Mouse (Mus musculus) stomach, postnatal 0 days (tissue): ENCODE results near the gene Bcl7b.

ENCODE experiments used
- CTCF ChIP-seq: IDR thresholded peaks from 2 replicates; pipeline ENCODE4 v1.5.1; 2016; ENCODE audit warnings: antibody characterized with exemption, low read depth, mild to moderate bottlenecking, moderate library complexity
- EP300 ChIP-seq: optimal IDR thresholded peaks from 2 replicates; pipeline ENCODE3; 2016; ENCODE audit warnings: antibody characterized with exemption

DNA sequence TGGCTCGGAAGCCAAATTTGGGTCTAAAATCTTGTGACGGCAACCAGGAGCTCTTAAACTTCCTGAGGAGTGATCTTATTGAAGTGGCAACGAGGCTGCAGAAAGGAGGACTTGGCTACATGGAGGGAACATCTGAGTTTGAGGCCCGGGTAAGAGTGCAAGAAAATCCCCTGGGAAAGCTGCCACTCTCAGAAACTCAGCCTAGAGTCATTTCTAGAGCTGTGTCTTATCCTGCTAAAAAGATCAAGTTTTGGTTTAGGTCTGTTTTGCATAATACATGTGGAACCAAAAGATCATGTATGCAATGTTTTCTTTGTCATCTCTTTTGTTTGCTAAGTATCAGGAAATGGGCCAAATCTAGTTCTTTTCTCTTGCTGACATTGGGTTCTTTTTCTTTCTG is 62.1 kb downstream of the Bcl7b start:
- TF ChIP-seq CTCF (no peak), EP300 (no peak)
